Mouse (Mus musculus) liver, adult 2 months (tissue): ENCODE measurements at regions not wholly inside any gene's neighbourhood (a gene's known extent, or its start where the extent isn't known, plus 50 kb on each side); places are given as distances from the start of the nearest gene placed in this dataset.

Source experiments
- CTCF ChIP-seq: fragments of 200-500 bp; IDR thresholded peaks from 2 replicates; pipeline ENCODE4 v1.5.1; 2011; ENCODE audit warnings: low read depth, low read length, control low read depth
- POLR2A ChIP-seq: fragments of 200-500 bp; IDR thresholded peaks from 2 replicates; pipeline ENCODE4 v1.6.1; 2011; ENCODE audit warnings: low read length, control low read depth; ENCODE audit not compliant: insufficient read depth; ENCODE audit errors: extremely low read depth

DNA sequence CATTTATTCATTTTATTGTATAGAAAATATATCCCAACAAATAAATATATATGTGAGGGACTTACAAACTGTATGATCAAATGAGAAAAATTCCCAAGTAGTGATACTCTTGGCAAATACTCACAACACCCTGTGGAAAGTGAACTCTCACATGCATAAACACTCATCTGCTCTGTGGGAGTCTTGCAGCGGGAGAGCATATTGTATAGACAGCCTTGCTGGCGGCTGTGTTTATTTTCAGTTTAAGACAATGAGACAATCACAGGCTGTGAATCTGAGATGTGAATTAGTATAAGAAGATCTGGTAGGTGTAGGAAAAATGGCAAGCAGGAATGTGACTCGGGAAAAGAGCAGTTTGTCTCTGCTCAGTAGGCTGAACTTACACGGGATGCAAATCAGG lies 2841.7 kb downstream of the Poteg start:
- TF ChIP-seq POLR2A, result no peak
- no peak for TF ChIP-seq CTCF
